Mouse (Mus musculus) kidney, adult 2 months (tissue): Measurements from ENCODE around the gene Zfp276.

Source experiments
- CTCF ChIP-seq: fragments of 200-500 bp; conservative IDR thresholded peaks from 2 replicates; pipeline ENCODE4 v1.5.1; 2011; ENCODE audit warnings: low read depth, mild to moderate bottlenecking, control low read depth, low read length, moderate library complexity, mixed read lengths; ENCODE audit not compliant: insufficient read depth, insufficient read length
- POLR2A ChIP-seq: fragments of 200-500 bp; IDR thresholded peaks from one replicate; pipeline ENCODE4 v1.6.1; 2011; ENCODE audit warnings: low read depth, low read length, control low read depth

- no peak for TF ChIP-seq CTCF
- no peak for TF ChIP-seq POLR2A
These were observed 1.1 kb upstream of the Zfp276 start for GRCm38 (mm10) chr8:123252925-123253324.
